Mouse (Mus musculus) left cerebral cortex, postnatal 14 days (tissue): ENCODE data around the gene Gtdc1. TPM values are rescaled to one million over a fixed set of nuclear protein-coding genes. Genes with fewer than 3 reads are reported as not detected.
"Not testable (repeated sequence)": the region's sequence is repeated elsewhere in the genome, so short reads cannot be mapped to it uniquely, and the experiment has no call there.

Experiments used
- DNase-seq, 2 experiments: peaks; one replicate each; pipeline ENCODE4 v3.0.0; 2021 to 2022; ENCODE audit warnings: low spot score in 2 of 2, mixed read lengths in 1 of 2
- intact Hi-C: fragments of 180-260 bp; cut with DNase I; formaldehyde crosslinking; loops from one replicate; pipeline ENCODE4 v1.15.1; 2025
- total RNA-seq, 2 experiments: library from RNA; stranded (reverse); gene quantifications; 2 replicates each; pipeline ENCODE4 v1.2.3; 2021

The Gtdc1 gene
- total RNA-seq, 2 experiments from 2014 or later: 81.8 to 87.0 TPM

DNA sequence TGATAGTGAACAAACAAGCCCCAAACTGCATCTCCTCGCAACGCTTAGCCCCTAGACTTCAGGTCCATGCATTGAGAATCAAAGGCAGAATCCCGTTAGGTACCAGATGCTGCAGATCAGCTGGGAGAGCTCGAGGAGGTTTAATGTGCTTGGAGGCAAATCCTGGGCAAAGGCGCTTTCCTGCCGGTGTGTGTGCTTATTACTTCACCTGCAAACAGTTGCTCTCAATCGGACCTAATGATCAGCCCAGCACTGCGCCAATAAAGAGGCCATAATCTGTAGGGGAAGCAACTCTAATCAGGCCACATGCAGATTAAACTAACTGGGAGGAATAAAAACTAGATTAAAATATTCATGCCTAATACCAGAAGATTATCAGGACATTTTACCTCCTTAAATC, 293.5 kb downstream of the Gtdc1 start:
- intact Hi-C loops: no loop called here
- DNase-seq: no peak

DNA sequence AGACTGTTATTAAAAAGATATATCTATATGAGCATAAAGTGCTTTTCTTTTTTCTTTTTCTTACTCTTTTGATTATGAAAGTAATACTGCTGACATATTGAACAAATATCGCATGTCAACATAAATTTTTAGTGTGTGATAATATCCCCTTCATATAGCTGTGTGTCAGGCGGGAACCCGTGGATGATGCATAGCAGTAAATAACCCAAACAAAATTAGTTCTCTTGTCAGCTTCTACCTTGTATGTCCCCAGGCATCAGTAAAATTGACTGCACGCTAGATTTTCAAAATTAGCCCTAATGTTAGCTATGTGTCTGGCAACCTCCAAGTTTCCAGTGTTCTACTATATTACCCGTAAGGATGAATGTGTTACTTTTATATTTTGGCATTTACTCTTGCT, 294.4 kb downstream of the Gtdc1 start:
- intact Hi-C loops: no loop called here
- DNase-seq: no peak

DNA sequence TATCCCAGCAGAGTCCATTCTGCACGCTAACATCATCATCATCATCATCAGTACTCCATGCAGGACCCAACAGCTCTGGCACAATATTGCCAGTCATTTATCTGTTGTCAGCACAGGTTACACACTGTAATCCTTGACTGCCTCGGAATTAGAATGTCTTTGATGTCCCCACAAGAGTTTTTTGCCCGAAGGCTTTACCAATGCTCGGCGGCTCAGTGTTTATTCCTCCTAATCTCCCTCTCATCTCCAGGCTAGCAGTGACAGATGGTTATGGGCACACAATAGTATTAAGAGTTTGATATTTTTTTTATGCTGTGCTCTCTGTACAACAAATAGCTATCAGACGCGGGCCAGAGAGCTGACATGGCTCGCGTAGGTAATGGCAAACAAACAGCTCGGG, 294.9 kb downstream of the Gtdc1 start:
- no peak for DNase-seq
- intact Hi-C loops: no loop called here

DNA sequence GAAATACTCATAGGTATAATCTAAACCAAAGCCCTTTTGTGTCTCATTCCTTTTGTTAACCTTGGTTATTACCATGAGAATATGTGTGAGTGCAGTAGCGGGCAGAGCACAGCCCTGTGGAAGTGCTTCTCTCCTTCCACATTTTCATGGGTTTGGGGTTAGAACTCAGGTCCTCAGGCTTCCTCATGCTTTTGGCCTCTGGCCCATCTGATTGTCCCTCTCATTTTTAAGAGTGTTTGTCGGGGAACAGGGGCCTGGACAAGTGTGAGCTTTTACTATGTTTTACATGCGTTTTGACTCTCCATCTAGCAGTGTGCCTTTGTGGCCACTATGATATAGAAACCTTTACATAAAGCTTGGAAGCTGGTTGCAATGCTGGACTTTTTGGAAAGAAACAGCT, 296.4 kb downstream of the Gtdc1 start:
- intact Hi-C loops: no loop called here

DNA sequence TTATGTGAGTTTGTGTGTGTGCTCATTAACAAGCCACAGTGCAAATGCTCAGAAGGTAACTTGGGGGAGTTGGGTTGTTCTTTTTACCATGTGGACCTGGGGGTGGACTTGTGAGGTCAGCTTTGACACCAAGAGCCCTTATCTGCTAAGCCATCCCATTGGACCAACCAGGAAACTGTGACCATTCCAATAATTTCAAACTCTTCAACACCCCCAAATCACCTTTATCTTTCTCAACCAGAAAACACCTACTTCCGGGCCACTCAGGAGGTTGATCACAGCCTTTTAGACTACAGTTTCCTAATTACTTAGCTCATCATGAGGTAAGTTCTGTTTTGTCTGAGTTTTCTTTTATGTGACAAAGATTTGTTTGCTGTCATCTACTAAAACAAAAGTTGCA, 298.7 kb downstream of the Gtdc1 start:
- intact Hi-C loops: no loop called here
- DNase-seq: no peak

More for the DNA sequence above, 296.4 kb downstream of the Gtdc1 start:
- no peak for DNase-seq

DNA sequence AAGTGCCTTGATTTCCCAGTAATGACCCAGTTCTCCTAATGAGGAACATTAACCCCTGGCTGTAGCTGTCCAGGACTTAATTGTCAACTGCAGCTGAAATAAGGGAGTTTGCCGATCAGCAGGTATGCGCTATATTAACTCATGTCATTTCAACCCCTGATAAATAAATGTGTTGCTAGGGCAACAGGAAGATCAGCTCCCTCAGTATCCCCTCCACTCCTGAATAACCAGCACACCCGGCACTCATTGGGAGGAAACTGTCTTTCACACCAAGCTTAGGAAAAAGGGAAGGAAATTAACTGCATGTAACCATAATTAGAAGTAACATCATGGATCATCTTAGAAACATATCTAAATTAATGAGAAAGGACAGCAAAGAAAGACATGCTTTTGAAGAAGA, 302.3 kb downstream of the Gtdc1 start:
- no peak for DNase-seq
- intact Hi-C loops: no loop called here

DNA sequence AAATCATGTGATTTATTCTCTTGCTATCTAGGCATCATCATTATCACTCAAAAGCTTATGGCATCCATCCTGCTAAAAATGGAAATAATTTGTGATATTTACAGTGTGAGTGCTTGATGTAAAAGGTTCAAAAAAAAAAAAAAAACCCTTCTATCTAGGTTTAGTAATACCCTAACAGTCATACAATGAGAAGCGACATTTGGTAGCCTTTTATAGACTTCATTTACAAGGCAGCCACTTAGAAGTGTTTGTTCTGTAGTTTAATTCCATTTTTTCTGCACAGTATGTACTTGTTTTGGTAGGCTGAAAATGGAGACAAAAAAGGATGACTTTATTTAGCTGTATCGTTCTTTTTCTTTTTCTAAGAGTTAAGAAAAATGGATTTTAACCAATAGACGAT, 305.0 kb downstream of the Gtdc1 start:
- intact Hi-C loops: no loop called here

DNA sequence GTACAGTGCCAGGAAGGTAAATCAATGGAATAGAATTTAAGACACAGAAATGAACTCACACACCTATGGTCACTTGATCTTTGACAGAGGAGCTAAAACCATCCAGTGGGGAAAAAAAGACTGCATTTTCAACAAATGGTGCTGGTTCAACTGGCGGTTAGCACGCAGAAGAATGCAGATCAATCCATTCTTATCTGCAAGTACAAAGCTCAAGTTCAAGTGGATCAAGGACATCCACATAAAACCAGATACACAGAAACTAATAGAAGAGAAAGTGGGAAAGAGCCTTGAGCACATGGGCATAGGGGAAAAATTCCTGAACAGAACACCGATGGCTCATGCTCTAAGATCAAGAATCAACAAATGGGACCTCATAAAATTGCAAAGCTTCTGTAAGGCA, 327.8 kb downstream of the Gtdc1 start:
- intact Hi-C loops, DNase-seq: not testable (repeated sequence)

More for the DNA sequence above, 305.0 kb downstream of the Gtdc1 start:
- peak in 1 of 2 experiments; percentile 38 for DNase-seq

DNA sequence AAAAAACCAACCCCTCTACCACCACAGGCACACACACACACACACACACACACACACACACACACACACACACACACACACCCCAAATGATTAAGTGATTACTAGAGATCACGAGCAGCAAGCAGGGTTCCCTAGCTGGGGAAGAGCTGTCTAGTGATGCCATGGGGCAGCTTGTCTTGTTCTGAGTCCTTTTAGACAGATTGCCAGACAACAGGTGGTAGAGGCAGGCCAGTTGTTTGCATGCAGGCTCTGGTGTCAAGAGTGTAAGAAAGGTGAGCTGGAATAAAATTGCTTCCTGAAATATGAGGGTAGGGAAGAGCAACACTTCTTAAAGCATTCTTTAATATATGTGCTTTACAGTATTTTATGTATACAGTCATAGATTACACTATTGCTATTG, 333.2 kb downstream of the Gtdc1 start:
- intact Hi-C loops: no loop called here
- DNase-seq: no peak

DNA sequence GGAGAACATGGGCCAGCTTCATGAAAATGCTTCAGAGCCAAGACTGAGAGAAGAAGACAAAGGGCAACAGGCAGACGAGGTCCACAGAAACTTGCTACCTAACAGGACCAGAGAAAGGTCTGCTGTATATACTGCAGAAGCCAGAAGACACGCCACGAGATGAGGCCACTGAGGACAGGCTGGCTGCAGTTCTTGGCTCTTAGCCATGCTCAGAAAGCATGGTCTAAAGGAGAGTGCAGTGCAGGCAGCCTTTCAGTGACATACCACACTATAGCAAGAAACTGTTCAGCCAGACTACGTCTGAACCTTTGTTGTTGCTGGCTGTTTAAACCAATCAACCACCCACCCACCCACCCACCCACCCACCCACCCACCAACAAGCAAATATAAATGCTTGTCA, 336.6 kb downstream of the Gtdc1 start:
- no peak for DNase-seq
- intact Hi-C loops: no loop called here

DNA sequence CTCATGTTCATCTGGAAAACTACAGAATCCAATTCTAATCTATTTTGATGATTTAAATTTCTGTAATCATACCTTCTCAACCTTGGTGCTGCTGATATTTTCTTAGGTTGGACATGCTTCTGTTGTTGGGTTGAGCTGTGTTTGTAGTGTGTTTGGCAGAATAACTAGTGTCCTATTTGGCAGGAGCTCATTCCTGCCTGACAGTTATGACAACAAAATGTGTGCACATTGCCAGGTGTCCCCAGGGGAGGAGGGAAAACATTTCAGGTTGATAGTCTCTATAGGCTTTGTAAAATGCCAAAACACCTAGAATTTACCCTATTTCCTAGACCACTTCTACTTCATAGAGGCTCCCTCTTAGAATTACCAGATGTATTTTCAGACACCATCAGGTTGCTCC, 343.4 kb downstream of the Gtdc1 start:
- intact Hi-C loops: no loop called here
- DNase-seq: no peak

DNA sequence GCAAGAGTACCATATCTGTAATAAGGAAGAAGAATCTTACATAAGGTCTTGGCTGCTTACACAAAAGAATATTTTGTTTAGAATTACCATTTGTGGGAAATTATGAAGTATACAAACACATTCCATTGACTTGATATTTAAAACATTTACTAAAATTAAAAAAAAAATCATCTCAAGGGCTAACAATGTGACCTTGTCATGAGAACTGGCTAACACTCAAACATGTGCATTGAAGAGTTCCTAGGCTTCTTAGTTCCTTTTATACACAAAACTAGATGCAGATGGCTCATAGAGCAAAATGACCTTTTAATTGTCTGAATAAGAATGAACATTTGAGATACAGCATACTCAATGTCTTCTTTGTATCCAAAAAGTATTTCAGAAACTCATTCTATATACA, 344.0 kb downstream of the Gtdc1 start:
- intact Hi-C loops: no loop called here
- DNase-seq: no peak

DNA sequence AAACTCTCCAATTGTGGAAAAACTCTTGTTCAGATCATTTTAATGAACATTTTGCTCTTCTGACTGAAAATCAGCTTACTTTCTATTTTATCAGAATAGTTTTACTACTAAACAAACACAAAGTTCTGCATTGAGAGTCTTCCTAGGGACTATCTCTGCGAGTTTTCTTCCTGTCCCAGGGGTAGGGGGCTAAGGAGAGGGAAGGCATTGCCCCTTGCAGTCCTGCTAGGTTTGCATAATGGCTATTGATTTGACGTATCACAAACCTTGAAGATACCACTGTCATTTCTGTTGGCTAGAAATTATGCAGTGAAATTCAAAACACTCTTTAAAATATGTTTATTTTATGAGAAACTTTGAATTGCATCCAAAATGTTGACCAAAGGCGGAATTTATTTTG, 355.6 kb downstream of the Gtdc1 start:
- intact Hi-C loops: no loop called here
- no peak for DNase-seq

DNA sequence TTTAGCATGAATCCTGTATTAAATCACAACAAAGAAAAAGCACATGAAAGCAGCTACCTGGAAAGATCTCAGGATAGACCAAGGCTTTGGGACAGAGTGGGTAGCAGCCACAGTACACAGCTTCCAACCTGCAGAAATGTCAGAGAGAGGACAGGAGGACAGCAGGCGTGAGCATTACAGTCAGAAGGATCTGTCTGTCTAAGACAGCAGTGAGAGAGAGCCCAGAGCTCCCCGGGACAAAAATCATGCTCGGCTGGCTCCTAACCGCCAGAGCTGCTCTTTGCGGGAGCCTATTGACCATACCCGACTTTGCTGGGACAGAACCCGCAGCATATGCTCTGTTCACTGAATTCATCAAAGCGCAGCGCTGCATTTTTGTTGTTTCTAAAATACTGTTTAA, 356.3 kb downstream of the Gtdc1 start:
- intact Hi-C loops: no loop called here
- no peak for DNase-seq

DNA sequence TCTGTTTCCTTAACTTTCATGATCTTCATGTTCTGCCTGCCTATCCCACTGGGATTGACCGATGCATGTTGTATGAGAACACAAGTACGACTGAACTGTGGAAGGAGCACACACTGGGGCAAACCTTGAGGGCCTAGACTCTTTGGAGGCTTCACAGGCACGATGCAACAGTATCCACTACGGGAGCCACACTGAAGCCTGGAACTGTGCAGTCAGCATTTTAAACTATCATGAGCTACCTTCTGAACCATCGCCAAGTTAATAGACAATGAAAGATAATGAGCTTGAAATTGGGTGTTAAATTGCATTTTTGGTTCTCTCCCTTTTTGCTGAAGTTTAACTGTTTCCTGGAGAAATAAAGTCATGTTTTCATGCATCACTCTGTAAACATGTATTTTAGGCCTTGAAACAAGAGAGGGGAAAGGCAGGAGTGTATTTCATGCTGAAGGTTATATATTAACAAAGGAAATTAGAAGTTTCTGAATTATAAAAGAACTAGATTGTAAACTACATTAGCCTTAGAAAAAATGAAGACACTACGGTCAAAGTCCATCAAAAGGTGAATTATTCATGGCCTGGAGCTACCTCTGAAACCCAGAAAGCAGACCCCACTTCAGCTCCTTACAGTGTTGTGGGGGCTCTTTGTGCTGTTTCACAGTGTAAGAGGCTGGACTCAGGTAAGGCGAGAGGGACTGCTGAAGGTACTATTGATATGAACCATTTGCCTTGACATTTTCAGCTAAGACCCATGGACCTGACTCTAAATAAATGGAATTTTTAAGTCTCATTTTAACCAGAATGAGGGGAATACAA, 358.1 kb downstream of the Gtdc1 start:
- intact Hi-C loops: loop anchor here (10.0 kb wide), 1 partner anchor 415 kb away; no protein-coding TSS in a partner anchor
- DNase-seq: no peak

DNA sequence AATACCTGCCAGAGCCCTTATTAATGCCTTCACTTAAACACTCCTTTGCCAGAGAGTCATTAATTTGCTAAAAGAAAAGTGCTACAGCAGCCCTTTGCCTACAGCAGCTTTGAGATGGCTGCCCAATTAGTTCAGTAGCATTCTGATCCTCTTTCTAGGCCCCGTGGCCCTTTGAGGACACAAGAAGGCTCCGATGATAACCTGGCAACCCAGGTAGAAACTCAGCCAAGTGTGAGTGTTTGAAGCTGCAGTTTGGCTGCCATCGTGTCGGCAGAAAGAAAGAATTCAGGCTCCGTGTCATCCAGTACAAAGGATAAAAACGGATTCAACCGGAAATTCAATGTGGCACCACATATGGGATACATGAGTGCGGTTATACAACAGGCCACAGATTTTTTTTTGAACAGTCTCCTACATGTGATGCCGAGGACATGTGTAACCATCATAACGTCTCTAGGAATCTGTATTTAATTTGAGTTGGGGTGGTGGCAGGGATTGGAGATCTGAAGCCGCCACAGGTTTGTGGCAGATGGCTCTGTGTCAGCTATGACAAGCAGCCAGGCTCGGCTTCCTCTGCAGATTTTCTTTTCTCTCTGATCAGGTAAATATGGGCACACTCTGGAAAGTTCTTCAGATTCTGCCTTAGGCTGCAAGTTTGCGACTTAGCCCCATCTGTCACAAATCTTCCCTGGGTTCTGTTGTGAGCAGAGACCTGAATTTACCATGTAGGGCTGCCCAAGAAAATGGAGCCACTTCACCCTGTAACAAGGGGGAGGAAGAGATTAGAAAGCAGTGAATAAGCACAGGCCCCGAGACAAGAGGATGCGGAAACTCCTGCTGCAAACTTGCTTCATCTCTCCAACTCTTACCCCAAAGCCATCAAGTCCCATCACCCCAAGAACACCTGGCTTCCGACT, 362.4 kb downstream of the Gtdc1 start:
- intact Hi-C loops: loop anchor here (10.0 kb wide), 1 partner anchor 420 kb away; no protein-coding TSS in a partner anchor
- peak; percentile 52 to 66 for DNase-seq

DNA sequence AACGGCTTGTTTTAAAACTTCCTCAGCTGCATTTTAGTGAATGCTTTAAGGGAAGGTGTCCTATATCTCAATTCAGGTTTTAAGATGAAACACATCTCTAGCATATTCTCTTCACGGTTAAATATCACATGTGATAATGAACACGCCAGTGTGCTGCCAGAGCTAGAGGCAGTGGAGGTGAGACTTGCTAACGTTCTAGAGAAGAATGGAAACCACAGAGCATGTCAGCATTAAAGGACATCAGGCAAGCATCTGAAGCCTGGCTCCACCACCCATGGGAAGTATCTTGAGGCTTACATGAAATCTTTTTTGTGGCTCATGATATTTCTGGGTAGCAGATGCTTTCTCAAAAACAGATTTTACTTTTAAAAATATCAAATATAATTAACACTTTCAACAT, 365.7 kb downstream of the Gtdc1 start:
- DNase-seq: no peak
- intact Hi-C loops: loop anchor here (10.0 kb wide), 1 partner anchor 423 kb away; no protein-coding TSS in a partner anchor

DNA sequence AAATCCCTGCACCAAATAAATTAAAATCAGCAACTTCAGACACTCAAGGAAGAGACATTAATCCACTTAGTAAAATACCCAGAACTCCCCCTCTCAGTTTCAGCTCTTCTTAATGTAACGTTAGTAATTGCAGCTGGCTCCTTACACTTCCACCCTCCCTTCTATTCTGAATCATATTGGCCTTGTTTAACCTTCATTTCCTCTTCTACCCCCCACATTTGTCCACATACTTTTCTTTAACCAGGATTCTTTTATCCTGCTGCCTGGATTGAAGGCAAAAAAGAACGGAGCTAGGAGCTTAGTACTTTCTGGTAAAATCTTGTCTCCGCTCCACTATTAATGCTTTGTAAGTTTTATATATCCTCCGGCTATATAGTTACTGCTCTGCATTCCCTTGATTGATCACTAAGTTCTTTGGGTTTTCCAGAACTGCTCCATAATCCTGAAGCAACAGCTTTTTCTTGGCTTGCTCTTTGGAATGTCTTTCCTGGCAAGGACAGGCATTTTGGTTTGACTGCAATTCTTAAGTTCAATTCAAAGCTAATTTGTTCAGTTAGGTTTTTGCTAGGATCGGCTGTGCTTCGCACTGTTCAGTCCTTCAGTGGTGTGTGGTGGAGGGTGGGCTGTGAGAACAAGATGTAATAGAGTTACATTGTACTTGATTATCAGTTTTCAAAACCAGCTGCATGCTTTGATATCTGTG, 368.1 kb downstream of the Gtdc1 start:
- intact Hi-C loops: loop anchor here (5.0 to 10.0 kb wide), 2 partner anchors 255 to 553 kb away; no protein-coding TSS in a partner anchor

DNA sequence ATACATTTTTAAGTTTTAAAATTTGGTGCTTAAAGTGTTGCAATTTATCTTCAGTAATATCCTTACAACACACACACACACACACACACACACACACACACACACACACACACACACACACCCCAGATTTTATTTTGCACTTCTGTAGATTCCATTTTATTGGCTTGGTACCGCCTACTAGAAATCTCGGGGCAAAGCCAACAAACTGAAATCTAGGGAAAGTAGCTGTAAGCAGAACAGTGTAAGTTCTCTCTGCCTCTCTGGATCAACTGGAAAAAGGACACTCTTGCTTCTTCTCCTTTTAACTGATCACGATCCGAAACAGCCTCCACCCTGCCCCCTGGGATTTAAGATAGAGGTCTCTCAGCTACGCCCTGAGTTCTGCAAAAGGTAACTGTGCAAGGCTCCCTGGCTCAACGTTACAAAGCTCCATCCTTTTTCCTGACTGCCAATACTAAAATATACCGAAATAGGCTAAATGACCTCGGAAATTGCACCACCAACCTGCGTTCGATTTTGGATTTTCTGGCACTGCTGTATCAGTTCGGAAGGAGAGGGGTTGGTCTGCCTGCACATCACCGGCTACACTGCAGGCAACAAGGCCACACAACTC, 369.7 kb downstream of the Gtdc1 start:
- DNase-seq: peak in 1 of 2 experiments; percentile 73
- intact Hi-C loops: loop anchor here (5.0 to 10.0 kb wide), 2 partner anchors 253 to 555 kb away; no protein-coding TSS in a partner anchor

More for the DNA sequence above, 368.1 kb downstream of the Gtdc1 start:
- no peak for DNase-seq
